Mouse (Mus musculus): ENCODE results near the gene Chil6. TPM values are rescaled to one million over a fixed set of nuclear protein-coding genes. Genes with fewer than 3 reads are reported as not detected.

The Chil6 gene
- total and polyA plus RNA-seq, 3 experiments, result not detected

DNA sequence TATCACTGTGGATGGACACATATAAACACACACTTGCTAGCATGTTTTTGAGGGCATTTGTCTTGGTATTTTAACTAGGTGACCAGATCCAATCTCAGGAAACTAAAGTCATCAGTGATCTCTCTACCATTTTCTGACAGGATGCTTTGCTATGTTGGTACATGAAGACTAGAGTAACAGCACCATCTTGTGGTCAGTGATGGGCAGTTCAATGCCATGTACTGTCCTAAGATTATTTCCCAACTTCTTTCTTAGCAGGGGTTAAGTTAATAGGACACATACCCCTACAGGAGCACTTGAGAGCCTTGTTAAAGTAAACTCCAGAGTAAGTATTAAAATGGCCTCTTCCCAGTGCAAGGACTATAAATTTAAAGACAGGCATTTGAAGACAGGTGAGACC is 42.6 kb upstream of the Chil6 start:
- no peaks in the 10 kb centered on the region for H3K79me2 ChIP-seq (ENCODE audit: control insufficient read depth, insufficient read depth, low read length, poor library complexity)
- no peaks in the 10 kb centered on the region for H3K9me3 ChIP-seq (replicated peaks; ENCODE audit: insufficient read depth, low read length)
- no peaks in the 10 kb centered on the region for H3K4me1 ChIP-seq (ENCODE audit: control insufficient read depth in 1 of 2, insufficient read depth in 2 of 2, low read length in 2 of 2)
- peak; percentile 60 for DNase-seq (ENCODE audit: low read depth, low spot score)
- H3K27ac ChIP-seq (ENCODE audit: control insufficient read depth, low read depth, low read length), result no peak overlapping the region
- H3K9ac ChIP-seq (ENCODE audit: control insufficient read depth, low read depth, low read length, poor library complexity, severe bottlenecking), result no peak overlapping the region
- TF ChIP-seq SMC3 (IDR thresholded peaks at IDR 0.05; ENCODE audit: low read depth, low read length) (peak; percentile 89), MEF2A (IDR thresholded peaks at IDR 0.05; ENCODE audit: extremely low read depth, insufficient replicate concordance, low read depth, low read length, poor library complexity, severe bottlenecking) (no peak), BHLHE40 (IDR thresholded peaks at IDR 0.05; ENCODE audit: borderline replicate concordance, low read depth, low read length) (no peak), CTCF (IDR thresholded peaks at IDR 0.05 in 2 of 3, conservative IDR thresholded peaks at IDR 0.05 in 1 of 3; ENCODE audit: control insufficient read depth in 1 of 3, insufficient read depth in 1 of 3, low read depth in 2 of 3, low read length in 3 of 3, poor library complexity in 1 of 3, severe bottlenecking in 1 of 3) (peak; percentile 50 to 88 (median 82)), ZC3H11A (IDR thresholded peaks at IDR 0.05; ENCODE audit: low read depth, low read length) (peak; percentile 81), POLR2AphosphoS5 (IDR thresholded peaks at IDR 0.05; ENCODE audit: borderline replicate concordance, low read depth, low read length) (no peak), RAD21 (IDR thresholded peaks at IDR 0.05; ENCODE audit: low read depth, low read length) (peak; percentile 93), MAZ (IDR thresholded peaks at IDR 0.05; ENCODE audit: low read depth, low read length) (no peak)
- H3K27me3 ChIP-seq (ENCODE audit: control insufficient read depth in 1 of 2, insufficient read depth in 2 of 2, low read length in 2 of 2), result peaks cover 0 to 2% of the 10 kb centered on the region in 2 experiments; a peak in 2 of 4 replicates
- no peaks in the 10 kb centered on the region for H3K36me3 ChIP-seq (ENCODE audit: control insufficient read depth in 1 of 2, insufficient read depth in 2 of 2, low read length in 2 of 2)
- no peak overlapping the region for H3K4me3 ChIP-seq (ENCODE audit: control insufficient read depth in 1 of 2, insufficient read depth in 1 of 2, low read depth in 2 of 2, low read length in 2 of 2)

Other genes starting within 250 kb of the Chil6 start
- gene Chil3, start 238.6 kb downstream of the Chil6 start, total RNA-seq (2012; rRNA removed), result not detected in 2 replicates
- gene Chil3, start 238.6 kb downstream of the Chil6 start, polyA plus RNA-seq (2012; ENCODE audit: insufficient read depth in 1 of 2, insufficient read length in 2 of 2, low read depth in 1 of 2, low replicate concordance in 2 of 2, missing spikeins in 1 of 2), result not detected
- not detected in 2 replicates for gene Chil4, start 186.7 kb downstream of the Chil6 start, total RNA-seq (2012; rRNA removed)
- gene Chil4, start 186.7 kb downstream of the Chil6 start, polyA plus RNA-seq (2012; ENCODE audit: insufficient read depth in 1 of 2, insufficient read length in 2 of 2, low read depth in 1 of 2, low replicate concordance in 2 of 2, missing spikeins in 1 of 2), result not detected
- 4.0 and 4.5 TPM in 2 replicates for gene Dennd2d, start 76.2 kb upstream of the Chil6 start, total RNA-seq (2012; rRNA removed)
- 1 to 10 TPM in 1 of 2 experiments, not detected in 1; 8.0 TPM for gene Dennd2d, start 76.2 kb upstream of the Chil6 start, polyA plus RNA-seq (2012; ENCODE audit: insufficient read depth in 1 of 2, insufficient read length in 2 of 2, low read depth in 1 of 2, low replicate concordance in 2 of 2, missing spikeins in 1 of 2)
- gene Dram2, start 141.6 kb upstream of the Chil6 start, total RNA-seq (2012; rRNA removed), result 14.1 and 16.7 TPM in 2 replicates
- 10 to 100 TPM in 1 of 2 experiments, not detected in 1; 20.1 TPM for gene Dram2, start 141.6 kb upstream of the Chil6 start, polyA plus RNA-seq (2012; ENCODE audit: insufficient read depth in 1 of 2, insufficient read length in 2 of 2, low read depth in 1 of 2, low replicate concordance in 2 of 2, missing spikeins in 1 of 2)
- gene Cept1, start 141.6 kb upstream of the Chil6 start, total RNA-seq (2012; rRNA removed), result 26.0 and 32.0 TPM in 2 replicates
- 10 to 100 TPM in 1 of 2 experiments, not detected in 1; 15.9 TPM for gene Cept1, start 141.6 kb upstream of the Chil6 start, polyA plus RNA-seq (2012; ENCODE audit: insufficient read depth in 1 of 2, insufficient read length in 2 of 2, low read depth in 1 of 2, low replicate concordance in 2 of 2, missing spikeins in 1 of 2)

Data from MEL (cell line).